Mouse (Mus musculus) lung, postnatal 0 days (tissue): ENCODE results near the gene Fndc11. TPM values are rescaled to one million over a fixed set of nuclear protein-coding genes. Genes with fewer than 3 reads are reported as not detected.

Experiments used
- ATAC-seq: fragments of 200-750 bp; cut with Nextera tagmentation; 2 replicates; pipeline ENCODE4 v1.8.0; 2017; ENCODE audit warnings: moderate library complexity
- DNase-seq: peaks from one replicate; pipeline ENCODE4 v3.0.0-alpha.2; 2016; ENCODE audit warnings: low spot score
- H3K27ac ChIP-seq: fragments of 300-500 bp; sonication (generic); 2 replicates; pipeline ENCODE4 v1.5.1; 2014; ENCODE audit warnings: antibody characterized with exemption, mild to moderate bottlenecking, low read length, mixed read lengths
- H3K27me3 ChIP-seq: fragments of 300-500 bp; sonication (generic); replicated peaks from 2 replicates; pipeline ENCODE4 v1.6.1; 2014; ENCODE audit warnings: low read length, mixed read lengths; ENCODE audit not compliant: insufficient read depth
- H3K36me3 ChIP-seq: fragments of 300-500 bp; sonication (generic); 2 replicates; pipeline ENCODE4 v1.6.1; 2014; ENCODE audit warnings: low read length, mixed read lengths; ENCODE audit not compliant: insufficient read depth
- H3K4me1 ChIP-seq: fragments of 300-500 bp; sonication (generic); 2 replicates; pipeline ENCODE4 v1.6.1; 2014; ENCODE audit warnings: antibody characterized with exemption, low read depth, low read length, mixed read lengths; ENCODE audit not compliant: insufficient read depth
- H3K4me2 ChIP-seq: fragments of 300-500 bp; sonication (generic); replicated peaks from 2 replicates; pipeline ENCODE4 v1.6.1; 2014; ENCODE audit warnings: low read depth, mild to moderate bottlenecking, low read length, moderate library complexity, mixed read lengths
- H3K4me3 ChIP-seq: fragments of 300-500 bp; sonication (generic); 2 replicates; pipeline ENCODE4 v1.5.1; 2014; ENCODE audit warnings: low read depth, low read length
- H3K9ac ChIP-seq: fragments of 300-500 bp; sonication (generic); replicated peaks from 2 replicates; pipeline ENCODE4 v1.6.1; 2014; ENCODE audit warnings: low read depth, mild to moderate bottlenecking
- H3K9me3 ChIP-seq: fragments of 300-500 bp; sonication (generic); 2 replicates; pipeline ENCODE4 v1.6.1; 2016; ENCODE audit warnings: low read length, mixed read lengths
- CTCF ChIP-seq: IDR thresholded peaks from 2 replicates; pipeline ENCODE4 v1.5.1; 2016; ENCODE audit warnings: antibody characterized with exemption, mild to moderate bottlenecking
- EP300 ChIP-seq: IDR thresholded peaks from 2 replicates; pipeline ENCODE4 v1.6.1; 2016; ENCODE audit warnings: antibody characterized with exemption, mild to moderate bottlenecking, control low read depth
- WGBS: fragments of 180-500 bp; shearing (Covaris S2); extraction: QIAGEN DNeasy Blood & Tissue Kit; methylation state at CpG from one replicate; pipeline ENCODE4 v1.1.7; 2014; 5-methylcytosine and 5-hydroxymethylcytosine counted together
- polyA plus RNA-seq: library from polyadenylated mRNA; unstranded; fragments of >200 nt; fragmentation: Nextera tagmentation; extraction: Ambion mirVana; gene quantifications from 2 replicates; pipeline ENCODE4 v1.2.1, GENCODE M21; 2015

Fndc11 gene
- polyA plus RNA-seq, 1 experiment from 2014 or later = 0.91 TPM

GRCm38 (mm10) chr2:181237251-181238014, 17.6 kb downstream of the Fndc11 start:
- WGBS = 86% methylated on average over 17 of the region's 17 CpGs
- ATAC-seq = no peak
- DNase-seq = no peak

DNA sequence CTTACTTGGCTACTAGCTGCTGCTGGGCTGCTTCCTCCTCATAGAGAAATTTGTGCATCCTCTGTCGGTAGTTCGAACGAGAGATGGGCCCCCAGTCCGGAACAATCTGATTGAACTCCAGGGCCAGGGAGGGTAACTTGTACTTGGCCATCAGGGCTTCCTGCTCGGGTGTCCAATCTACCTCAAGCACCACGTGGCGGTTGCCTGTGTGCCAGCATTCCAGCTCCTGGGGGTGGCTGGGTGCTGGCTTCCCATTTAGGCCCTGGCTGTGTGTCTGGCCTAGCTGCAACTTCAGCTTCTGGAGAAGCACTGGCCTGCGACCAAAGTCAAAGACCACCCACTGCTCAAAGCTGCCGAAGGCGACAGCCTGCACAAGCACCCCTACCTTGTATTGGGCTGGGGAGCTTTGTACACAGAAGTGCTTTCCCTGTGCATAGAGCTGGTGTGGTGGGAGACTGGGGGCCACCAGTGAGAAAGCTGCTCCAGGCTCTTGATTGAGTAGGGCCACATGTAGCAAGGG, 18.3 kb downstream of the Fndc11 start:
- Histone ChIP-seq H3K9me3 (no peaks in the 10 kb centered on the region), H3K27me3 (no peaks in the 10 kb centered on the region), H3K9ac (no peak overlapping the region), H3K4me3 (no peak overlapping the region), H3K36me3 (peaks cover 40% of the 10 kb centered on the region; the same call in 1 of the 2 replicates), H3K27ac (no peak overlapping the region), H3K4me2 (no peak overlapping the region), H3K4me1 (peaks cover 12% of the 10 kb centered on the region; the same call in 1 of the 2 replicates)
- ATAC-seq (no peak), DNase-seq (no peak)
- 81% methylated on average over 10 of the region's 10 CpGs for WGBS
- TF ChIP-seq EP300 = no peak
- no peak for TF ChIP-seq CTCF

More at GRCm38 (mm10) chr2:181237251-181238014, 17.6 kb downstream of the Fndc11 start:
- peaks cover 10% of the 10 kb centered on the region; the same call in 1 of the 2 replicates for H3K4me1 ChIP-seq
- no peaks in the 10 kb centered on the region for H3K9me3 ChIP-seq
- H3K9ac ChIP-seq = no peak overlapping the region
- no peaks in the 10 kb centered on the region for H3K27me3 ChIP-seq
- no peak overlapping the region for H3K4me3 ChIP-seq
- peaks cover 47% of the 10 kb centered on the region for H3K36me3 ChIP-seq
- TF ChIP-seq CTCF (no peak), EP300 (no peak)
- no peak overlapping the region for H3K27ac ChIP-seq
- H3K4me2 ChIP-seq = no peak overlapping the region

DNA sequence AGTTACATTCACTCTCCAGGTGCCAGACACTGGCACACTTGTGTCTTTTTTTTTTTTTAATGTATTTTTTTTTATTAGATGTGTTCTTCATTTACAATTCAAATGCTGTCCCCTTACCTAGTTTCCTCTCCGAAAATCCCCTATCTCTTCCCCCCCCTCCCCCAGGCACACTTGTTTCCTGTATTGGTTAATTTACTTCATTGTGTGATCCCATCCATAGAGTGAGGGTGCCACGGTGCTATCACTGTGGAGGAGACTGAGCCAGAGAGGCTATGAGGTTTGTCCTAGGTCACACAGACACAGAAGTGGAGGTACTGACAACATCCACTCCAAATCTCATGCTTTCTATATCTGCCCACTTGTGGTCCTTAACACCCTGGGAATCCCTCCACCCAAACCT, 19.0 kb downstream of the Fndc11 start:
- Histone ChIP-seq H3K36me3 (peaks cover 35% of the 10 kb centered on the region; the same call in 1 of the 2 replicates), H3K4me1 (peaks cover 12% of the 10 kb centered on the region; the same call in 1 of the 2 replicates), H3K27me3 (no peaks in the 10 kb centered on the region), H3K27ac (no peak overlapping the region), H3K9me3 (no peaks in the 10 kb centered on the region), H3K4me2 (peak overlapping the region; percentile 64; the same call in 1 of the 2 replicates), H3K9ac (peak overlapping the region; percentile 26; the same call in 1 of the 2 replicates), H3K4me3 (no peak overlapping the region)
- ATAC-seq (no peak), DNase-seq (no peak)
- WGBS = 68% methylated on average over 2 of the region's 2 CpGs
- no peak for TF ChIP-seq EP300
- TF ChIP-seq CTCF = no peak

DNA sequence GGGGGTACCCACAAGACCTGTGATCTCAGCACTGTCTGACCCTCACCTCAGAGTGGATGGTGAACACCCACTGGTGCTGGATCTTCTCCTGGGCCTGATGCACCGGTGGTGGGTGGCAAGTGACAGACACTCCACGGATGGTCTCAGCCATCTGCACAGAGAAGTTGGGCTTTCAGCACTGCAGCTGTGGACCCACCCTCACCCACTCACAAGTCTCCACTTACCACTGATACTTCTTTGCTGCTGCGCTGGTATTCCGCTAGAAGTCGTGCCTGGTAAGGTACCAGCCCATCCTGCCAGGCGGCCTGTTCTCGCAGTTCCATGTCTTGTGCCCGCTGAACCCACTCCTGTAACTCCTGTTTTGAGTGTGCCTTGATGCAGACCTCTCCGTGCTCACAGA, 19.4 kb downstream of the Fndc11 start:
- ATAC-seq (no peak), DNase-seq (no peak)
- peak overlapping the region; percentile 26; the same call in 1 of the 2 replicates for H3K9ac ChIP-seq
- peaks cover 31% of the 10 kb centered on the region; the same call in 1 of the 2 replicates for H3K36me3 ChIP-seq
- H3K9me3 ChIP-seq = no peaks in the 10 kb centered on the region
- no peak overlapping the region for H3K4me3 ChIP-seq
- H3K27me3 ChIP-seq = no peaks in the 10 kb centered on the region
- H3K27ac ChIP-seq = no peak overlapping the region
- peak overlapping the region; percentile 64 for H3K4me2 ChIP-seq
- no peak for TF ChIP-seq CTCF
- no peak for TF ChIP-seq EP300
- 93% methylated on average over 9 of the region's 9 CpGs for WGBS
- H3K4me1 ChIP-seq = peaks cover 12% of the 10 kb centered on the region; the same call in 1 of the 2 replicates

- Histone ChIP-seq H3K27ac (0 out of 2 replicates have a peak overlapping the region, but pooled peaks have one; percentile 66), H3K9me3 (no peaks in the 10 kb centered on the region), H3K4me2 (peak overlapping the region; percentile 64), H3K4me1 (peaks cover 12% of the 10 kb centered on the region; the same call in 1 of the 2 replicates), H3K9ac (peak overlapping the region; percentile 78; the same call in 1 of the 2 replicates), H3K4me3 (peak overlapping the region; percentile 76), H3K27me3 (no peaks in the 10 kb centered on the region), H3K36me3 (peaks cover 21% of the 10 kb centered on the region; the same call in 1 of the 2 replicates)
- no peak for TF ChIP-seq CTCF
- no peak for TF ChIP-seq EP300
- ATAC-seq (no peak), DNase-seq (no peak)
- 88% methylated on average over 13 of the region's 13 CpGs for WGBS
Measured at GRCm38 (mm10) chr2:181240806-181241440, 21.1 kb downstream of the Fndc11 start.
